Mouse (Mus musculus): ENCODE data around the gene Ttc30a2.
"Not testable (repeated sequence)": the region's sequence is repeated elsewhere in the genome, so short reads cannot be mapped to it uniquely, and the experiment has no call there.

Ttc30a2 gene

DNA sequence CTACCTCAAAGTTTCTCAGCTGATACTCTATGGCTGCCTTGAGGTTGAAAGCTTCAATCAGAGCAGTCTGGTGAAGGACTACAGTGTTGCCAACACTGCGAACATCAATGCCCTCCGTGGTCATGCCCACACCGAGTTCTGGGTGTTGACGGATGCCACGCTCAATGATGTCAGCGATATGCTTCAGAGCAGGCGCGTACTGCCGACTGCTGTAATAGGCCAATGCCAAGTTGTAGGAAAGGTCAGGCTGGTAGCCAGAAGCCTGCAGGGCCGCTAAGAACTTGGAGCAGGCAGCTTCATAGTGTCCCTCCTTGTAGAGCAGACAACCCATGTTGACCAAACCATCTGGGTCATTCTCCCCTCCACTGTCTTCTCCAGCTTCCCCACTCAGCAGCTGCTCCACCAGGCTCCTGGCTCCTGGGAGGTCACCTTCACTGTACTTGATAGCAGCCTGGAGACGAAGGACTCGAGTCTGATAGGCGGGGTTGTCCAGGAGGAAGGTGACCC, 3.0 kb upstream of the Ttc30a2 start:
- not testable (repeated sequence) for DNase-seq

DNA sequence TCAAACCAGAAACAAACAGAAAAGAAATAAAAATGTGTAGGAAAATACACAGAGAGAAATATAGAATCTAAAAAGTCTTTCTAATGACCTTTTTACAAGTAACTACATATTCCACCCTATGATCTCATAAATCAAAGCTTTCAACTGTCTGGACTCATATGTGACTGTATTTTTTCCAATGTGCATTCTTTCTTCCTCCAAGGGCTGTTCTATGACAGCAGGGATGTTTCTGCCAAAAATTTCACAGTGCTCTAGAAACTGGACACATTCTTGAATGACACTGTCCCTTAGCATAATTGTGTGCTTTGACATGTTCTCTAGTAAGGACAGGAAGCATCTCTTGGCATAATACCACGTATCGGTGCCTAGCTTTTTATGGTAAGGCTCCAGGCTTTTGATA, 1.9 kb downstream of the Ttc30a2 start:
- peak; percentile 29 for DNase-seq

DNA sequence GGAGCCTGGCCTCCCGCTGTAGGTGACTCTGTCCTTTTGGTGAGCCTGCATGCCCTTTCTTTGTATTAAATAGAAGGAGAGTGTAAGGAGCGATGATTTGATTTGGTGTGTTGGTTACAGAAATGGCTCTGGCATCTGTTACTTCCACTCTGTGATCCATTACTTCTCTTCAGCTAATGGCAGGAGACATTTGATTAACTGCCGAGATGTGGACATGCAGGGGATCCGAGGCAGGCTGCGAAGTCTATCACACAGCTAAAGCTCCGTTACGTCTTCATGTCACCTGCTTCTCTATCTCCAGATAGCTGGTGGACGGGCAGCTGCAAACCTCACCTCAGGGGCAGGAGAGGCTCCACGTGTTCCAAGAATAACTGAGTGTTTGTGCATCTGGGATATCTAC, 3.8 kb downstream of the Ttc30a2 start:
- DNase-seq = no peak

DNA sequence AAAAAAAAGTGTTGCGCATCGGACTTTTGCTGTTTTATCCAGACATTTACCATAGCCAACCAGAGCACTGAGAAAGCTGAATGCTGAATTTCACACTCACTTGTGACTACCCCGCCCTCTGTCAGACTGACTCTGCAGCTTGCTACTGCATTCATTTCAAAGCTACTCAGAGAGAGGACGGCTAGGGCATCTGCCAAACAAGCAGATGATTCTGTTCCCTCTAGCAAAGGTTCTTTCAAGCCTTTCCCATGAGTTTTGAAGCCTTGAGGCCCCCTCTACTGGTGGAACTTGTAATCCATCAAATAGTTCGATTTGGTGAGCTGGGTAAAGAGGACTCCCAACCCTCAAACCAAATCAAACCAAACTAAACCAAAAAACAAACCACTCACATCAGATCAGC, 13.0 kb downstream of the Ttc30a2 start:
- peak; percentile 86 for DNase-seq

DNA sequence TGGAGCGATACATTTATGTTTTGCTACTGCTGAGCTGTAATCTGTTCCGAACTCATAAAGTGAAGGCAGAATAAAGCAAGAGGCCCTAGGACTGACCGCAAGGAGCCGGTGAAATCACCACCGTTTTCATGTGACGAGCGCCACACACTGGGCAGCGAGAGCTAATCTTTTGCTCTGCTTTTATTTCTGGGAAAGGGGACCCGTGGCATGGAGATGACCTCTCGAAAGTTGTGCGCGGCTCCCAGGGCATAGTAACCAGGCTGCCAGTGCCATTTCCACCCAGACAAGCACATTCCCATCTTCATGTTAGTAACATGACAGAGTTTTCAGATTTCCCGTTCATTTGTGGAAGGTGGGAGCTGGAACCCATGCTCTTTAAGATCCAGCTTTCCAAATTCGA, 13.5 kb downstream of the Ttc30a2 start:
- DNase-seq = peak; percentile 87

DNA sequence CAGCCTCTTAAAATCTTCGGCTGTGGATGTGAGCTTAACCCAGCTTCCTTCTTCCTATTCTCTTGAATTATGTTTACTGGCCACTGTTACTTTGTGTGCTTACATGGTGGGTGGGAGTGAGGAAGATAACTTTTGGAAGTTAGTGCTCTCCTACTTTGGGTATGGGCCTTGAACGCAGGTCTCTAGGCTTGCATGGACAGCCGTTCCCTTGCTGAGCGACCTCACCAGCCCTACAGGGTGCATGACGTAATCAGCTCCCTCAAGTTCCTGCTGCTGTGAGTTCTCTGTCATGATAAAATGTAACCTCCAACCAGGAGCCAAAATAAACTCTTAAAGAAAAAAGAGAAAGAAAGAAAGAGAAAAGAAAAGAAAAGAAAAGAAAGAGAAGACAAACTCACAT, 13.9 kb downstream of the Ttc30a2 start:
- DNase-seq = peak; percentile 9

DNA sequence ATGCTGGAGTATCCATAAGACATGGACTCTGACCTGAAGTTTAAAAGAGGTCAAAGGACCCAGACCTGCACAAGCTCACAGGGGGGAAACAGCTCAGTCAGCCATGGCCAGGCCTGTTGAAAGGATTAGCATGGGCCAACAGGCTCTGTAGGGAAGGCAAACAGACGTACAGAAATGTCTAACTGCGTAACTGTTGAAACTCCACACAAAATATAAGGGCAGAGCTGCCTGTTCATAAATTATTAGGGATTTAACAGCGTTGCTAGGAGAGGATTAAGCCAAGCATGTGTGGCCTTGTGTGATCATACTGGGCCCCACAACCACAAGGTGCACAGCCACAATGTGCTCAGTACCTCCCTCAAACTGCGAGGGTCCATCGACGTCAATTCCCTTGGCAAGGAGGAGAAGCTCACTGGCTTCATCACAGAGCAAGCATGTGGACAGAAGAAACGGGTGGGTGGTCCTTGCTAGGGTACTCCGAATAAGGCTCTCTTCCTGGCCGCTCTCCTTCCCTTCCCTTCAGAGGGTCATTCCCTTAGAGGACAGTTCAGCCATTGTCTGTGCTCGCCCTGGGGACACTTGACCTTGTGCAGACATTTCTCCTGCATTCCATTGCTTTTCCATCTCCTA, 14.6 kb downstream of the Ttc30a2 start:
- no peak for DNase-seq

DNA sequence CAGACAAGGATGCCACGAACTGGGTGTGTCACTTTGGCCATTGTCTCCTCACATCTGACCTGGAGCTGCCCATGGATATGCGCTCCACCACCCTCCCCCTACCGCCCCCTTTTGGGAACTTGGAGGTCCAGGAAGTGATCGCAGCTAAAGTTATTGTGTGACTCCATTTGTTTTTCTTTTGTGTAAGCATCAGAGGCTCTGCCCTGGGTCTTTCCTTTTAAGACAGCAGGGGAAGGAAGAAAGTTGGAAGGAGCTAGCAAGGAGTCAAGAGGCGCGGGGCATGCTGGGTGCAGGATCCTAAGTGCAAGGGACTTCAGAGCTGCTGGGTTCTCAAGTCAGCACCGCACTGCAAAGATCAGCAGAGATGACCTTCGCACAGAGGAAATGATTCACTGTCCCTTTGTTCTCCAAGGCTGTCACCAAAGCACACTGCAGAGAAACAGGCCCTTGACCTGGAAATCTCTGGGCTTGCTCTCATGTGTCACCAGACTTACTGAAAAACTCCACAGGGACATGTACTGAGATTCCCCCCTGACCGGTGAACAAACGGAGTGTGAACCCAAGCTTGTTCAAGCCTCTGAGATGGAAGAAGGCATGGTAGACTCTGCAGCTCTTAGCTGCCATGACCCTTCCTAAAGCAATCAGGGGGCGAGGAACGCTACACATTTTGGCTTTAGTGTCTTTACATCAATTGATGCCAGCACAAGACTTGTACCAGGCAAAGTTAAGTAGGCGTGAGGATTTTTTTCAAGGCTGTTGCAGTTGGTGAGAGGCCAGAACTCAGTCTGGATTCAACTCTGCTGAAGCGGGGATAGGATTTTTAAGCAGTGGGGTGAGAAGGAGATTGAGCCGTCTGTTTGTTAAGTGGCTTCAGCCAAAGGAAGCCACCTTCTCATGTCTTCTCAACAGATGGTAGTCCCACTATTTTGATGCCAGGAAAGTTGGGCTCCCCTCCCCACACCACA, 17.3 kb downstream of the Ttc30a2 start:
- DNase-seq = peak; percentile 77

DNA sequence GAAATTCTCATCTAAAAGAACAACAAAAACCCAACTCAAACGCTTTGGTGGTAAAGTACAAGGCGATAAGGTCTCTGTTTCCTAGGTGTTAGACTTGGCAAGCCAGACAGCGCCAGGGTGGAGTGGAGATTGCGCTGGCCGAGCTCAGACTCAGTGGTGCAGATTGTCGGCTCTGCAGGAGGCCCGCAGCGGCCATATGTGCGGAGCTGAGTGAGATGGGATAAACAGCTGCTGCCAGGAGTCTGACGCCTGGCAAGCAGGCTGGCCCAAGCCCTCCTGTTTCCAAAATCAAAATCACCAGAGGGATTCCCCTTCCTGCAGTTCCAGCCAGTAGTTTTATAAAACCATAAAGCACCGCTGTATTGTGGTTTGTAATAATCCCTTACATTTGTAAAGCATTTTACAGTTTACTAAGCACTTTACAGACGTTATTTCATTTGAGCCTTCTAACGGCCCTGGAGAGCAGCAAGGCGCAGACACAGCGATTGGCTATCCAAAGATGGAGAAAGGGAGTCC, 18.1 kb downstream of the Ttc30a2 start:
- DNase-seq = peak; percentile 44

DNA sequence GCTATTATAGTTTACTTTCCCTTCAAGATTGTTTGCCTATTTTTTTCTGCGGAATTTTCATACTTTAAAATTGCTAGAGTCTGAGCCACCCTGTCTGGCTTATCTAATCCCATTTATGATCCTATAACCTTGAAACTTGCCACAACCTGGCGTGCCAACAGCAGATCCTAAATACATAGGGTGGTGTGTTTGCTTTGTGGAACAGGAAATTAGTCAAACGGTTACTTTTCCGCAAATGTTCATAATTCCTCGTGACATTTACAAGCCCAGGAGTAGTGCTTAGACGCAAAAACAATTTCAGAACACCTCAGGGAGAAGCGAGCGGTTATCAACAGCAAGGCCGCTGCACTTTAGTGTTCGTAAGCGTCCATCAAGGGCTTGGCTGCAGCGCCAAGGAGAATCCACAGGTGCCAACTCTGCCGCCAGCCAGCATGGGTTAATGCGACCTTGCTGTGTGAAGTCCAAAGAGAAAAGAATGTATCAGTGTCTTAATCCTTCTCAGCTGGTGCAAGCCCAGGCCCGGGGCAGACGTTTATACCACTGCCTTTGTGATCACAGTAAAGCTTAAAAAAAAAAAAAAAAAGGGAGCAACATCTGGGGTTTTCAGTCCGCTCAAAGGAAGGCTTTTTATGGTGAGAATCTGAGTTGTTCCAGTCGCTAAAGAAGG, 18.7 kb downstream of the Ttc30a2 start:
- DNase-seq = peak; percentile 7

DNA sequence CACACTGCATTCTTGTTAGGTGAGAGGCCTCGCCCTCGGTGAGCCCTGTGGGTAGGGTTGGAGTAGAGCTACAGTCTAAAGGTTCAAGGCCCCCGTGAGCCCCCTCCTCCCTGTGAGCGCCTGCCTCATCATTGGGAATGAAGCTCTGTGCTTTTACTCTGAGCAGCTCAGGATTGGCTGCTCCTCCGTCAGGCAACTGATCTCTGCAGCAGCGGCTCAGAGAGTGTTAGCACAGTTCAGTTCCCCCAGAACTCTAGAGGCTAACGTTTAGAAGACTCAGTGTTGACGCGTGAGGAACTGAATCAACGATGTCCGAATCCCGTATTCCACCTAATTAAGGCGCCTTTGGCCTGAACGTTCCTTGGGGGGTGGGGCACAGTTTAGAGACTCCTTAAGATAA, 22.3 kb downstream of the Ttc30a2 start:
- no peak for DNase-seq

DNA sequence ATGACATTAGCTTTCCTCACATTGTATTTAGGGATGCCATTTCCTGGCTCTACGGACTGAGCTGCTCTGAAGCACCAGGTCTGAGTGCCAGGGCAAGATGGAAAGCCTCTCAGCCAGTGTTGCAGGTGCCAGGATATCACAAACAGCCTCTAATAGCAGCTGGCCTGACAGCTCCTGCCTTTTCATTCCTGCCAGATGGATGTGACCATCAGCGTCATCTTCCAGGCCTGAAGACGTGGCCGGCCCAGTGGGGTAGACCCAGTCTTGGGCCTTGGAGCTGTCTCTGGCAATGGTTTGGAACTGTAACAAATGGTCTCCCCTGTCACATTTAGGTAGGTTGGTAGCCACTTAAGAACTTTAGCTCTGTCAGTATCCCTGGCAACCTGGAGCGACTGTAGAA, 24.6 kb downstream of the Ttc30a2 start:
- DNase-seq = no peak

DNA sequence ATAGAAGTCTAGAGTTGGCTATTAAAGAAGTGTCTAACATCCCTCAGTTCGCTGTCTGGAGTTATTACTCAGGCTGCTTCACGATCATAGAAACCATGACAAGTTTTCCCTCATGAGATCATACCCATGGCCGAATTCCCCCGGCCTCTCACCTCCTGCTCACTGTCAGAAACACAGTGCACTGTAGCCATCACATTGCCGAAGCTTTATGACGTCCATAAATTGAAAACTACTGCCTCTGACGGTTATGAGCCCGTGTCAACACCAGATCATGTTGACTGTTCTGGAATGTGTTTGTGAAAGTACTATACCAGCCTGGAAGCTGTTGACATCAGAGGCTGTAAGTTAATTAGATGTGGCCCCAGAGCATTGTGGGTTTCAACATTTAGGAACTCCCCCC, 27.3 kb downstream of the Ttc30a2 start:
- DNase-seq = no peak

DNA sequence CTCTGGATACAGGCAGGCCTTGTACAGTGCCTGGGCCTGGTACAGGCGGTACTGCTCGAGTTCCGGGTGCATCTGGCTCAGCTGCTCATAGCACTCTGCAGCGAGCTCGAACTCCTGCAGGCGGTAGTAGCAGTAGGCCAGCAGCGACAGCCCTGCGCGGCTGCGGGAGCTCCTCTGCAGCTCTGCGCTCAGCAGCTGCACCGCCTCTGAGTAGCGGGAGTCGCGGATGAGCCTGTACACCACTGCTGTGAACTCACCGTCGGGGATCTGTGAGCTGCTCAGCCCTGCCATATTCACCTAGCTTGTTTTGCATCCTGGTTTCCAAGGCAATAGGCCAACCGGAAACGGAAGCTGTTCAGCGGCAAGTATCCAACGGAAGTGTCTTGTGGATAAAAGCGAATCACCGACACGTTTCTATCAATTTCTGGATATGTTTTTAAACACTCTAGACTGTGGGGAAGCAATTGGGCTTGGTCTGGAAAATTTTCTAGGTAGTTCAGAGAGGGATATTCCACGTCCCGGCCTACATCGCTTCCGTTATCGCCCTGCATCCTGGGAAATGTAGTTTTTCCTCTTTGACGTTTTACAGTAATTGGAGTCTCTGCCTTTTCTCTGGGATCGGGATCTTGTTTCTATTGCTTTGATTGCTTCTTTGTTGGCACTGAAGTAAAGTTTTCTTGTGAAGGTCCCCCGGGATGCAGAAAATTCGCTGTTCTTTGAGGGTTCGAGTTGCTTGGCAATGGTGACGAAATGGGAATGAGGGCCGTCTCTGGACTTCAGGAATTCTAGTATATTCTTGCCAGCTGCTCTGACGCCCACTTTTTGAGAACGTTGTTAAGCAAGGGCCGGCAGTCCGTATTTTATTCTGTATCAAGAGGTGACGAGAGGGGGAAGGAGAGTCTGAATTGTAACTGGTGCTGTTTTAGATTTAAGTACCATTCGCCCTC, 39.6 kb downstream of the Ttc30a2 start, which contains the start of gene Ttc30b:
Gene Ttc30b (minus strand): TSS at position 469 of the 947 bp plus-strand sequence.
- peak; percentile 87 for DNase-seq

DNA sequence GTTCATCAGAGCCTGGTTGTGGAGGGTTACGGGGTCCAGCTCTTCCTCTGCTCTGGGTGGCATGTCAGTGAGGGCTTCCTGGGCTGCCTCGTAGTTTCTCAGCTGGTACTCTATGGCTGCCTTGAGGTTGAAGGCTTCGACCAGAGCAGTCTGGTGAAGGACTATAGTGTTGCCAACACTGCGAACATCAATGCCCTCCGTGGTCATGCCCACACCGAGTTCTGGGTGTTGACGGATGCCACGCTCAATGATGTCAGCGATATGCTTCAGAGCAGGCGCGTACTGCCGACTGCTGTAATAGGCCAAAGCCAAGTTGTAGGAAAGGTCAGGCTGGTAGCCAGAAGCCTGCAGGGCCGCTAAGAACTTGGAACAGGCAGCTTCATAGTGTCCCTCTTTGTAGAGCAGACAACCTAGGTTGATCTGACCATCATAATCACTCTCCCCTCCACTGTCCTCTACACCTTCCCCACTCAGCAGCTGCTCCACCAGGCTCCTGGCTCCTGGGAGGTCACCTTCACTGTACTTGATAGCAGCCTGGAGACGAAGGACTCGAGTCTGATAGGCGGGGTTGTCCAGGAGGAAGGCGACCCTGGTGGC, 40.4 kb downstream of the Ttc30a2 start:
- not testable (repeated sequence) for DNase-seq

DNA sequence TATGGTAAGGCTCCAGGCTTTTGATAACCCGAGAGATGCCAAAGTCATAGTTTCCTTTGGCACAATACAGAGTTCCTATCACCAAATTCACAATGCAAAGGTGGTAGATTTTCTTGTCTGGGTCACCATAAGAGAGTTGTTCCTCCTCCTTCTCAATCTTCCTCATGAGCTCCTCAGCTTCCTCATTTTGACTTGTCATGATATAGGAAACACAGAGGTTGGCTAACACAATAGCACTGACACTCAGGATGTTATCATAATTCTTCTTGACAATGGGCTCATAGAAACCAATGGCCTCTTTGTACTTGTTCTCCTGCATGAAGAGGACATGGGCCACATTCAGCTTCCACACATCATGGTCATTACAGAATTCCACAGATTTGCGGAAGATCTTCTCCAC, 41.3 kb downstream of the Ttc30a2 start:
- DNase-seq = not testable (repeated sequence)

DNA sequence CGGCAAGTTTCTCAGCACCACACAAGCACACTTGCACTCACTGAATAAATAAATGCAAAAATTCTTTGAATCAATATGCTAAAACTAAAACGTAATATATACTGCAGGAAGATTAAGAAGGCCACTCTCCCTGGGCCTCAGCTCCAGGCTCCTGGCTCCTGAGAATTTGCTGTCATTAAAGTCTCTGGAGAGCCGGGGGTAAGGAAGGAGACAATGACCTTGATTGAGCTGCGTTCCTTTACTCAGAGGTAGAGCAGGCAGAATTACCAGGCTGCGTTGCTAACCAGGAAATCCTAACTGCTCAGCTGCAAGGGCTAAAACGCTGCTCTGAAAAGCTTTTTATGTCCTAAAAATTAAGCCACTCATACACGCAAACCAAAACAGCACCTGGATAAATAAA, 44.4 kb downstream of the Ttc30a2 start:
- no peak for DNase-seq

DNA sequence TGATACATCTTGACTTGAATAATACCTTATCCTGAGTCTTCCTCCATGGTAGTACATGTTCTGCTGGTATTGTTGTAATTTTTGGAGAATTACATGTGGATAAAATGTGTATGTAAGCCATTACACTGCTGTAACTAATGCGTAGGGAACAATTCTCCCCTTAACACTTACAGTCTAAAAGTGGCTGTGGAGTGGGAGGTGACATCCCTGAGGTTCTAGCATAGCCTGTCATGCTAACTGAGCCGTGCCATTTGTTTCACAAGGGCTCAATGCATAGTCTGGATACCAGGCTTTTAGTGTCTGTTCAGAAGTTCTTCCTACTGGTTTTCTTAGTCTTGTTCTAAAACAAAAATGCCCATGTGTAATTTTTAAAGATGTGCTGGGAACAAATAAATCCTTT, 47.0 kb downstream of the Ttc30a2 start:
- DNase-seq = no peak

DNA sequence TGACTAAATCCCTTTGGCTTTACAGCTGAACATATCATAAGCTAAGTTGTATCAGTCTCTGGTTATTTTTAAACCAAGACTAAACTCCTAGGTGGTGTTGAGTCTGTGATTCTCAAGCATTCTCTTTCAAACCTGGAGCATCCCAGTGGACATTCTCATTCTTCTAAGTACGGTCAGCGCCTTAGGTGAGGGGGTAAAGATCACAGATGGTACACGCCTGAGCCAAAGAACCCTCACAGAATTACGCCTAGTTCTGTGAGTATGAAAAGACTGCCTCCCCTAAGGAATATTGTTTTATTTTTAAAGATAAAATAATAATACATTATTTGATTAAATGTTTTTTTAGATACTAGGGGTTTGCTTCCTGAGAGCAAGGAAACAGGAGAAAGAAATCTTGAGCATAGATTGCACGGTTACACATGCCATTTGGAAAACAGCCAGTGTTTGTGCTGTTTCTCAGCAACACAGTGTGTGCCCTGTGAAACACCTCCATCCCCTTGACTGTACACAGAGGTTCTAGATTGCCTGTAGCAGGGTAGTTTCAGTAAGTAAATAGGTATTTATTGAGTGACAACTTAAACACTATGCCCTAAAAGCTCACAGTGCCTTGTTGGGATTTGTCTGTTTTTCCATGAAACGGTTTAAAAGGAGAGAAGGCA, 48.1 kb downstream of the Ttc30a2 start:
- DNase-seq = no peak

DNA sequence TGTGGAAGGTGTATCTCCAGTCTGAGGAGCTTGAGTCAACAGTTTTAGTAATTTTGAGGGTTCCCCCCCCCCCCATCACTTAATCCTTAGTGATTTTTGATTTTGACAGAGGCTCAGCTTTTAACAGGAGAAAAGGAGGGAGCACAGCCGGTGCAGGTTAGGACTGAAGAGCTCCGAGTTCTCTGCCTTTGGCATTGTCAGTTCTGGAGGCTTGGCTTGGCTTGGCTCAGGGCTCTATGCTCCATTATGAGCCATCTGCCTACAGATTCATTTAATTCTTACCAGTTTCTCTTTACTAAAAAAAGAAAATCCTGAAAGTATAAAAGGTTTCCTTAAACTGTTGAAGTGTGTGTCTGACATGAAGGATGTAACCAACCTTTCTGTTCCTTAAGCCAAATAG, 48.8 kb downstream of the Ttc30a2 start:
- no peak for DNase-seq

DNA sequence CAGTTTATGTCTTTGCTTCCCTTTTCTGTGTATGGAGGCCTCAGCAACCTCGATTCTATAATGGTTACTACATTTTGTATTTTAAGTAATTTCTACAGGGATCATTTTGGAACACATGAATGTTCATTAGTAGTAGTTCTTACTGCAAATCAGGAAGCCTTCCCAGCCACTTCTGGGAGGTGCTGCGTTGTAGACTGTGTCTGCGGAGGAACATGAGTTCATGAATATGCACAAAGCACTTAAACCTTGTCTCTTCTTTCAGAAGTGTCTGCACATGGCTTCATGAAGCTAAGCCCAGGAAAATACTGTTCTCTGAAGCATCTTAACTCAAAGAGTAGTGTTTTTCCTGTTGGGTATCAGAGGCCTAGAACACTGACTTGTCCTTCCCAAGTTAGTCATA, 50.0 kb downstream of the Ttc30a2 start:
- no peak for DNase-seq

All from lung, postnatal 10 days (tissue).